Comparison of ENCODE assay signal across 8 mouse cellular contexts in genomic region chr17:84081751-84082352, GRCm38 (mm10).
A peak's percentile ranks its signal among the peaks of the same experiment; 100 is the strongest.
DNase-seq lines count a peak whose midpoint lies in the region; ATAC-seq and TF ChIP-seq lines count a peak whose summit lies in the region.

No protein-coding gene starts in this region.

- TF ChIP-seq POLR2A in spleen, adult 2 months (IDR thresholded peaks at IDR 0.05; ENCODE audit: low read depth, low read length) = no peak

- H3K9ac ChIP-seq in embryonic facial prominence, embryonic 11.5 days (replicated peaks; ENCODE audit: low read length) = no peak overlapping the region
- H3K9ac ChIP-seq in heart, embryonic 14.5 days (ENCODE audit: low read length) = no peak overlapping the region
- H3K9ac ChIP-seq in lung, postnatal 0 days (replicated peaks; ENCODE audit: low read depth) = no peak overlapping the region
- 0 out of 2 replicates have a peak overlapping the region, but pooled peaks have one; percentile 13 for H3K9ac ChIP-seq in stomach, embryonic 16.5 days (ENCODE audit: low read length)

- H3K36me3 ChIP-seq in spleen, adult 2 months (ENCODE audit: control insufficient read depth, insufficient read depth, low read length) = no peaks in the 10 kb centered on the region
- no peaks in the 10 kb centered on the region for H3K36me3 ChIP-seq in embryonic facial prominence, embryonic 11.5 days (replicated peaks; ENCODE audit: control insufficient read depth, insufficient read depth, low read depth, low read length)
- H3K36me3 ChIP-seq in heart, embryonic 14.5 days (ENCODE audit: control insufficient read depth, insufficient read depth, low read length) = no peaks in the 10 kb centered on the region
- H3K36me3 ChIP-seq in lung, postnatal 0 days (ENCODE audit: insufficient read depth, low read length) = no peaks in the 10 kb centered on the region
- H3K36me3 ChIP-seq in stomach, embryonic 16.5 days (ENCODE audit: control insufficient read depth, insufficient read depth, low read length) = no peaks in the 10 kb centered on the region

- no peak for TF ChIP-seq CTCF in spleen, adult 2 months (IDR thresholded peaks at IDR 0.05; ENCODE audit: extremely low read depth, insufficient read depth, insufficient read length, insufficient replicate concordance)
- TF ChIP-seq CTCF in lung, postnatal 0 days (IDR thresholded peaks at IDR 0.05) = no peak

- peak overlapping the region; percentile 49; the same call in 1 of the 2 replicates for H3K27ac ChIP-seq in spleen, adult 2 months (ENCODE audit: insufficient read depth, low read length)
- H3K27ac ChIP-seq in embryonic facial prominence, embryonic 11.5 days (replicated peaks; ENCODE audit: low read depth, low read length) = no peak overlapping the region; the same call in 1 of the 2 replicates
- H3K27ac ChIP-seq in heart, embryonic 14.5 days (replicated peaks in 1 of 2; ENCODE audit: control insufficient read depth in 1 of 2, insufficient read depth in 1 of 2, low read depth in 2 of 2, low read length in 2 of 2) = peak overlapping the region; percentile 46 to 50
- H3K27ac ChIP-seq in lung, postnatal 0 days (ENCODE audit: low read length) = peak overlapping the region; percentile 20
- H3K27ac ChIP-seq in stomach, embryonic 16.5 days (ENCODE audit: low read length) = peak overlapping the region; percentile 32

- no peak; the same call in 1 of the 2 replicates for ATAC-seq in embryonic facial prominence, embryonic 11.5 days (replicated peaks; ENCODE audit: insufficient number of reproducible peaks, low FRiP score, low TSS enrichment, low read depth)
- ATAC-seq in heart, embryonic 14.5 days (ENCODE audit: insufficient number of reproducible peaks, insufficient read depth, low FRiP score, low read depth) = peak; percentile 41; the same call in 1 of the 2 replicates
- peak; percentile 45 for ATAC-seq in lung, postnatal 0 days
- peak; percentile 47; the same call in 1 of the 2 replicates for ATAC-seq in stomach, embryonic 16.5 days (ENCODE audit: insufficient read depth, low FRiP score)

- H3K4me1 ChIP-seq in spleen, adult 2 months (ENCODE audit: control insufficient read depth, insufficient read depth, insufficient read length) = peaks cover 25% of the 10 kb centered on the region; the same call in 1 of the 2 replicates
- H3K4me1 ChIP-seq in embryonic facial prominence, embryonic 11.5 days (ENCODE audit: control insufficient read depth, insufficient read depth, low read length) = peaks cover 4% of the 10 kb centered on the region
- peaks cover 44 to 46% of the 10 kb centered on the region in 2 experiments for H3K4me1 ChIP-seq in heart, embryonic 14.5 days (ENCODE audit: control insufficient read depth in 2 of 2, insufficient read depth in 2 of 2, low read length in 2 of 2)
- peaks cover 28% of the 10 kb centered on the region for H3K4me1 ChIP-seq in lung, postnatal 0 days (ENCODE audit: insufficient read depth, low read depth, low read length)
- peaks cover 36% of the 10 kb centered on the region for H3K4me1 ChIP-seq in stomach, embryonic 16.5 days (ENCODE audit: control insufficient read depth, insufficient read depth, low read length)

- no peaks in the 10 kb centered on the region for H3K27me3 ChIP-seq in spleen, adult 2 months (ENCODE audit: control insufficient read depth, insufficient read depth, low read length)
- no peaks in the 10 kb centered on the region for H3K27me3 ChIP-seq in embryonic facial prominence, embryonic 11.5 days (ENCODE audit: control insufficient read depth, insufficient read depth, low read length)
- no peaks in the 10 kb centered on the region for H3K27me3 ChIP-seq in heart, embryonic 14.5 days (ENCODE audit: control insufficient read depth, insufficient read depth, low read length)
- no peaks in the 10 kb centered on the region for H3K27me3 ChIP-seq in lung, postnatal 0 days (replicated peaks; ENCODE audit: insufficient read depth, low read length)
- H3K27me3 ChIP-seq in stomach, embryonic 16.5 days (ENCODE audit: control insufficient read depth, insufficient read depth, low read length) = no peaks in the 10 kb centered on the region

- 85% methylated on average over 8 of the region's 8 CpGs for WGBS in spleen, adult 2 months
- WGBS in embryonic facial prominence, embryonic 11.5 days = 47% methylated on average over 8 of the region's 8 CpGs
- 28% methylated on average over 8 of the region's 8 CpGs for WGBS in heart, embryonic 14.5 days
- 43% methylated on average over 8 of the region's 8 CpGs for whole genome bisulfite sequencing in lung, postnatal 0 days
- 42% methylated on average over 8 of the region's 8 CpGs for WGBS in stomach, embryonic 16.5 days

- TF ChIP-seq EP300 in lung, postnatal 0 days (IDR thresholded peaks at IDR 0.05) = 0 out of 2 replicates have a peak, but pooled peaks have one; percentile 20

- H3K9me3 ChIP-seq in embryonic facial prominence, embryonic 11.5 days (replicated peaks; ENCODE audit: control insufficient read depth, low read length) = no peaks in the 10 kb centered on the region
- H3K9me3 ChIP-seq in heart, embryonic 14.5 days (ENCODE audit: control insufficient read depth, low read length) = no peaks in the 10 kb centered on the region
- no peaks in the 10 kb centered on the region for H3K9me3 ChIP-seq in lung, postnatal 0 days (ENCODE audit: low read length)
- H3K9me3 ChIP-seq in stomach, embryonic 16.5 days (replicated peaks; ENCODE audit: control insufficient read depth, low read length) = no peaks in the 10 kb centered on the region

- H3K4me2 ChIP-seq in embryonic facial prominence, embryonic 11.5 days (ENCODE audit: low read depth, low read length) = no peak overlapping the region
- no peak overlapping the region for H3K4me2 ChIP-seq in heart, embryonic 14.5 days (ENCODE audit: low read length)
- H3K4me2 ChIP-seq in lung, postnatal 0 days (replicated peaks; ENCODE audit: low read depth, low read length) = no peak overlapping the region
- no peak overlapping the region for H3K4me2 ChIP-seq in stomach, embryonic 16.5 days (ENCODE audit: low read depth, low read length)

- DNase-seq in spleen, adult 2 months (ENCODE audit: low read depth in 1 of 2, low spot score in 2 of 2) = no peak
- no peak for DNase-seq in spleen, adult 18-20 months
- DNase-seq in embryonic facial prominence, embryonic 11.5 days (ENCODE audit: low spot score) = peak; percentile 44
- peak; percentile 83 for DNase-seq in kidney, postnatal 10 days
- peak; percentile 57 for DNase-seq in lung, postnatal 0 days (ENCODE audit: low spot score)
- no peak for DNase-seq in thymus, postnatal 0 days (ENCODE audit: low spot score)

- H3K4me3 ChIP-seq in spleen, adult 2 months (ENCODE audit: extremely low read depth, insufficient read depth, insufficient read length) = no peak overlapping the region
- H3K4me3 ChIP-seq in embryonic facial prominence, embryonic 11.5 days (ENCODE audit: low read depth, low read length) = no peak overlapping the region
- H3K4me3 ChIP-seq in heart, embryonic 14.5 days (ENCODE audit: control insufficient read depth in 1 of 2, insufficient read depth in 1 of 2, low read depth in 1 of 2, low read length in 2 of 2) = no peak overlapping the region
- H3K4me3 ChIP-seq in lung, postnatal 0 days (ENCODE audit: low read depth, low read length) = no peak overlapping the region
- H3K4me3 ChIP-seq in stomach, embryonic 16.5 days (replicated peaks; ENCODE audit: low read length) = no peak overlapping the region

Comparison
In these comparisons a context has a peak if more than half of its experiments do, and no peak if none do; other contexts are left out.
1. DNase-seq: peak in embryonic facial prominence, embryonic 11.5 days (single experiment), kidney, postnatal 10 days (single experiment) and lung, postnatal 0 days (single experiment); none in spleen, adult 2 months (0 of 2), spleen, adult 18-20 months (0 of 2) and thymus, postnatal 0 days (single experiment).